Mouse (Mus musculus) ES-E14 (cell line): ENCODE measurements at regions not wholly inside any gene's neighbourhood (a gene's known extent, or its start where the extent isn't known, plus 50 kb on each side); places are given as distances from the start of the nearest gene placed in this dataset.

Source experiments
- CHD2 ChIP-seq: IDR thresholded peaks from 2 replicates; pipeline ENCODE4 v1.6.1; 2014; ENCODE audit warnings: mild to moderate bottlenecking, low read depth, low read length, inconsistent platforms
- MAFK ChIP-seq: IDR thresholded peaks from 2 replicates; pipeline ENCODE4 v1.6.1; 2014; ENCODE audit warnings: mild to moderate bottlenecking, low read depth, low read length, inconsistent platforms; ENCODE audit not compliant: insufficient read depth
- ZC3H11A ChIP-seq: IDR thresholded peaks from 2 replicates; pipeline ENCODE4 v1.6.1; 2012; ENCODE audit warnings: low read depth, mild to moderate bottlenecking, inconsistent platforms, low read length, borderline replicate concordance
- ZNF384 ChIP-seq: IDR thresholded peaks from 2 replicates; pipeline ENCODE4 v1.6.1; 2012; ENCODE audit warnings: low read depth, low read length, inconsistent platforms

DNA sequence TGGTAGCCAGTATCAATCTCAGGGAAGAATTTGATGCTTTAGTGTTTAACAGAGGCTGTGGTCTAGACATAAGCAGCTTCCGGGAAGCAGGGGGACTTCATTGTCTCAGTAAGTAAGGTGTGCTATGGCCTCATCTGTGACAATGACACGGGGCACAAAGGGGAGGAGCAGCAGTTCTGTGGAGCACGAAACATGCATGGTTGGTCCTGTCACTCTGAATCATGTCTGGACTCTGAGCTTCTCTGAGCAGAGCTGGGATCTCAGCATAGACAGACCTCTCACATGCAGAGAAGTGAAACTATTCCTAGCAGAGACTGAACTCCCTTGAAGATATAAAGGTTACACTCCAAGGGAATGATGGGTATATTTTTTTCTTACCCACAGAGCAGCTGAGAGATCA is 136.2 kb upstream of the C9orf72 start:
- TF ChIP-seq ZC3H11A (no peak), ZNF384 (no peak), MAFK (no peak), CHD2 (no peak)
